Mouse (Mus musculus) liver, embryonic 16.5 days (tissue): ENCODE measurements at regions not wholly inside any gene's neighbourhood (a gene's known extent, or its start where the extent isn't known, plus 50 kb on each side); places are given as distances from the start of the nearest gene placed in this dataset.

Experiments used
- ATAC-seq: fragments of 200-750 bp; cut with Nextera tagmentation; 2 replicates; pipeline ENCODE4 v1.8.0; 2017; ENCODE audit warnings: low read depth, mild to moderate bottlenecking, moderate number of reproducible peaks, moderate library complexity
- H3K27ac ChIP-seq: fragments of 300-500 bp; sonication (generic); 2 replicates; pipeline ENCODE4 v1.5.1; 2014; ENCODE audit warnings: mild to moderate bottlenecking, low read length
- H3K27me3 ChIP-seq: fragments of 300-500 bp; sonication (generic); 2 replicates; pipeline ENCODE4 v1.6.1; 2014; ENCODE audit warnings: low read depth, low read length, mixed read lengths; ENCODE audit not compliant: control insufficient read depth, insufficient read depth
- H3K36me3 ChIP-seq: fragments of 300-500 bp; sonication (generic); 2 replicates; pipeline ENCODE4 v1.6.1; 2014; ENCODE audit warnings: mild to moderate bottlenecking; ENCODE audit not compliant: control insufficient read depth, insufficient read depth
- H3K4me1 ChIP-seq: fragments of 300-500 bp; sonication (generic); 2 replicates; pipeline ENCODE4 v1.6.1; 2014; ENCODE audit warnings: low read depth, low read length, mixed read lengths; ENCODE audit not compliant: control insufficient read depth
- H3K4me2 ChIP-seq: fragments of 300-500 bp; sonication (generic); 2 replicates; pipeline ENCODE4 v1.6.1; 2014; ENCODE audit warnings: low read depth, low read length, mixed read lengths
- H3K4me3 ChIP-seq: fragments of 300-500 bp; sonication (generic); 2 replicates; pipeline ENCODE4 v1.5.1; 2014; ENCODE audit warnings: low read depth, mild to moderate bottlenecking, low read length
- H3K9ac ChIP-seq: fragments of 300-500 bp; sonication (generic); 2 replicates; pipeline ENCODE4 v1.6.1; 2014; ENCODE audit warnings: low read depth, low read length
- H3K9me3 ChIP-seq: fragments of 300-500 bp; sonication (generic); replicated peaks from 2 replicates; pipeline ENCODE4 v1.6.1; 2016; ENCODE audit warnings: low read length; ENCODE audit not compliant: control insufficient read depth
- WGBS: fragments of 180-500 bp; shearing (Covaris S2); extraction: QIAGEN DNeasy Blood & Tissue Kit; methylation state at CpG from one replicate; pipeline ENCODE4 v1.1.7; 2014; ENCODE audit not compliant: insufficient replicate concordance; 5-methylcytosine and 5-hydroxymethylcytosine counted together

DNA sequence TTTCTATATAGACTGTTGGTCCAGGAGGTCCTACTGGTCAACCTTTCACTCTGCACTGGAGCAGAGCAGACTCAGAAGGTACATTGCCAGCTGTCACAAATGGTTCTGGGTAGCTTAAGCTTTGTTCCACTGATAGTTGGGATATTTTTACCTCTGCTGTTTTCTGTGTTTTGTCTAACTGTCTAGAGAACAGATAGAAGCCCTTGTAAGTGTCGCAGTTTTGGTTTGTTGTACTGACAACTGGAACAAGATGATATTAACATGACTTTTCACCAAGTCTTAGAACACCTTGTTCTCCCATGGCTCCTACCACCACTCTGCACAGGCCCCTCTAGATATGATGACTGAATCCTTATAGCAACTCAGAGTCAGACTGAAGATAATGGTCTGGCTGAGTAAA, 199.9 kb upstream of the Trib2 start:
- no peak overlapping the region for H3K9ac ChIP-seq
- 32% methylated on average over 1 of the region's 1 CpGs for WGBS
- H3K36me3 ChIP-seq = no peaks in the 10 kb centered on the region

DNA sequence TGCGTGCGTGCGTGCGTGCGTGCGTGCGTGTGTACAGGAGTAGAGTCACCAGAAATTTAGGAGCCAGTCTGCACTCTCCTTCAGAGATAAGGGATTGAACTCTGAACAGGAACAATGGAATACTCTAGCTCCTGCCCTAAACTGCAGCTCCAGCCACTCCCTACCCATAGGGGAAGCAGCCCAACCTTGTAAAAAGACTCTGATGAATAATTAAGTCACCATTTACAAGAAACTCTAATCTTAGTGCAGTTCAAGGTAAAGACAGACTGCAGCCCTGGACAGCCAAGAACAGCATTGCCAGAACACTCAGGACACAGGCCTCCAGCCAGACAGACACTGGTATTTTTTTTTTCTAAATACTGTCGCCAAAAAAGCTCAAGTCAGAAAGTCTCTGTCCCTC, 198.9 kb upstream of the Trib2 start:
- Histone ChIP-seq H3K9me3 (no peaks in the 10 kb centered on the region), H3K27me3 (no peaks in the 10 kb centered on the region), H3K36me3 (no peaks in the 10 kb centered on the region), H3K4me3 (no peak overlapping the region), H3K4me2 (no peak overlapping the region), H3K27ac (no peak overlapping the region), H3K4me1 (no peaks in the 10 kb centered on the region), H3K9ac (no peak overlapping the region)
- 85% methylated on average over 5 of the region's 8 CpGs for WGBS
- ATAC-seq = no peak

More for the DNA sequence above, 199.9 kb upstream of the Trib2 start:
- H3K4me1 ChIP-seq = no peaks in the 10 kb centered on the region
- H3K4me3 ChIP-seq = no peak overlapping the region
- no peaks in the 10 kb centered on the region for H3K27me3 ChIP-seq
- no peak for ATAC-seq
- H3K9me3 ChIP-seq = no peaks in the 10 kb centered on the region
- H3K27ac ChIP-seq = no peak overlapping the region
- no peak overlapping the region for H3K4me2 ChIP-seq

DNA sequence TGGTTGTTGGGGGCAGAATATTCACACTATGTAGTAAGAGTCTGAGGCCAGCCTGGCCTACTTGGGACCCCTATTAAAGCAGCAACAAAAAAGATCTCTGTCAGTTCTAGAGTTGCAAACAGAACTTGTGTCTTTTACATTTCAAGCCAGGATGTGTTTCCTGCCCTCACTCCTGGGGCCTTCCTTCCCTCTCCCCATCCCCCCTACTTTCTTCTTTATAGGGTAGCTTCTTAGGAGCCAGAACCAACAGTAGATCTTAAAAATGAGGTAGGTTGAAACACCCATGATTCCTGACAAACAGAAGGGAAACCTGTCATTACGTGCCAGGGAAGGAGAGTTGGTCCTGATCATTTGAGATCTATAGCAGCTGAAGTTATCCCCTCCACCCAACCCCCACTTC, 198.0 kb upstream of the Trib2 start:
- Histone ChIP-seq H3K9ac (no peak overlapping the region), H3K4me1 (no peaks in the 10 kb centered on the region; the same call in 1 of the 2 replicates), H3K27me3 (no peaks in the 10 kb centered on the region), H3K4me2 (no peak overlapping the region), H3K9me3 (no peaks in the 10 kb centered on the region), H3K4me3 (no peak overlapping the region), H3K27ac (no peak overlapping the region), H3K36me3 (no peaks in the 10 kb centered on the region)
- 55% methylated on average over 1 of the region's 1 CpGs for WGBS
- no peak for ATAC-seq

DNA sequence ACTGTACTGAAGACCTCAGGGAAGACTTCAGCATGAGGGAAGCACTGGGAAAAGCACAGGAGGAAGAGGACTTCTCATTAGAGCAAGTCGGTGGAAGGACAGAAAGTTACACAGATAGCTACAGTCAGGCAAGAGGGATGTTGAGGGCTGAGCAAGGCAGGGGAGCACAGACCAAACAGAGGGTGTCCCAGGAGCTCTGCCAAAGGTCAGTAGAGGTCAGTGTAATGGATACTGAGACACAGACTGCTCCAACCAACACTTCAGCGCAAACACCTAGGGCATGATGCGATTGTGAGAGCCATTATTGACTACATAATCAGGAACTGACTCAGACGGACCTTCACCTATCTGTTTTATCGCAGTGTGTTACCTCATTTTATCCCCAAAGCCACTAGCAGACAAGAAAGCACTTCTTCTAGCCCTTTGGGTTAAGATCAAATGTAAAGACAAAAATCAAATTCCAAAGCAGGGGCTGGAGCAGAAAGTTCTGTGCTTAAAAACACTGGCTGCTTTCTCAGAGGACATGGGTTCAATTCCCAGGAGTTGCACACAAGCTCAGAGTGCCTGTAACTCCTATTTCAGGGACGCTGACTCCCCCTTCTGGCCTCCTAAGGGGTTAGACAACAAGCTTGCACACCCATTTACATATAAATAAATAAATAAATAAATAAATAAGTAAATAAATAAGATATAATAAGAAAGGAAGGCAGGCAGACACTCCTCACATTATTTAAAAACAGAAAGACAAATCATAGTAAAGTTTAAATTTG, 197.3 kb upstream of the Trib2 start:
- no peak overlapping the region for H3K4me2 ChIP-seq
- no peaks in the 10 kb centered on the region for H3K27me3 ChIP-seq
- H3K4me3 ChIP-seq = no peak overlapping the region
- H3K4me1 ChIP-seq = peaks cover 3% of the 10 kb centered on the region
- no peak overlapping the region for H3K9ac ChIP-seq
- 61% methylated on average over 6 of the region's 6 CpGs for whole genome bisulfite sequencing
- no peak for ATAC-seq
- no peak overlapping the region for H3K27ac ChIP-seq
- H3K9me3 ChIP-seq = no peaks in the 10 kb centered on the region
- H3K36me3 ChIP-seq = no peaks in the 10 kb centered on the region

DNA sequence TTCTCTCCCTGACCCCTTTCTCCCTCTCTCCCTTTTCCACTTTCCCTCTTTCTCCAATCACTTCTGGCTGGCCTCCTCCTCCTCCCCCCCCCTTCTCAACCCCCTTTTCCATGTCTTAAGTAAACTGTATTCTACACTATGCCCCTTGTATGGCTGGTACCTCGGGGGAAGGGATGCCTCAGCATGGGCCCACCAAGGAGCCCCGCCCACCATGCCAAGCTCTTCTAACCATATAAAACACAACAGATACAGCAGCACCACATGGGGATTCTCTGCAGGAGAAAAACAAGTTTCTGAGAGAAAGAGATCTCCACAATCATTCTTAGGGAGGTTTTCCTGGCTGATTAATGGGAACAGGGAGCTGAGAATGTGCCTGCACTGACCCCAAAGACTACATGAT, 196.6 kb upstream of the Trib2 start:
- no peak overlapping the region for H3K4me3 ChIP-seq
- no peaks in the 10 kb centered on the region for H3K36me3 ChIP-seq
- H3K9me3 ChIP-seq = no peaks in the 10 kb centered on the region
- ATAC-seq = no peak
- H3K4me2 ChIP-seq = no peak overlapping the region
- no peak overlapping the region for H3K27ac ChIP-seq
- H3K27me3 ChIP-seq = no peaks in the 10 kb centered on the region
- 50% methylated on average over 2 of the region's 2 CpGs for WGBS
- no peak overlapping the region for H3K9ac ChIP-seq
- H3K4me1 ChIP-seq = peaks cover 7% of the 10 kb centered on the region

DNA sequence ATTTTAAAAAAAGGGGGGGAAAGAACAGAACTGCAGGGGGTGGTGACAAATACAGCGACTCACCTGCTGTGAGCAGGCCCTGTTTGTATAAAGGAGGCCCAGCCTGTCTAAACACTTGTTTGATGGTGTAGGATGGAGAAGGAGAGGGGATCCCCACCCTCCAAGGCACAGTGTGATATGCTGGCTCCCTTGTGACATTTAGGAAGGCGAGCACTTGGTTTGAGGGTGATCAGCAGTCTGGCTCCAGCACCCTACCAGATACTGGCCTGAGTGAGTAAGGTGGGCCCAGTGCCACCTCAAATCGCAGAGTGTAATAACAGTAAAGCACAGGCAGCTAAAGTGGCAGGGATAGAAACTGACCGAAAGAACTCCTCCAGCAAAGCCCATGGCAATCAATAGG, 195.4 kb upstream of the Trib2 start:
- Histone ChIP-seq H3K4me1 (peaks cover 7% of the 10 kb centered on the region), H3K36me3 (no peaks in the 10 kb centered on the region), H3K4me3 (no peak overlapping the region), H3K4me2 (no peak overlapping the region), H3K9me3 (no peaks in the 10 kb centered on the region), H3K27ac (no peak overlapping the region), H3K9ac (no peak overlapping the region), H3K27me3 (no peaks in the 10 kb centered on the region)
- ATAC-seq = no peak
- 65% methylated on average over 4 of the region's 4 CpGs for WGBS

DNA sequence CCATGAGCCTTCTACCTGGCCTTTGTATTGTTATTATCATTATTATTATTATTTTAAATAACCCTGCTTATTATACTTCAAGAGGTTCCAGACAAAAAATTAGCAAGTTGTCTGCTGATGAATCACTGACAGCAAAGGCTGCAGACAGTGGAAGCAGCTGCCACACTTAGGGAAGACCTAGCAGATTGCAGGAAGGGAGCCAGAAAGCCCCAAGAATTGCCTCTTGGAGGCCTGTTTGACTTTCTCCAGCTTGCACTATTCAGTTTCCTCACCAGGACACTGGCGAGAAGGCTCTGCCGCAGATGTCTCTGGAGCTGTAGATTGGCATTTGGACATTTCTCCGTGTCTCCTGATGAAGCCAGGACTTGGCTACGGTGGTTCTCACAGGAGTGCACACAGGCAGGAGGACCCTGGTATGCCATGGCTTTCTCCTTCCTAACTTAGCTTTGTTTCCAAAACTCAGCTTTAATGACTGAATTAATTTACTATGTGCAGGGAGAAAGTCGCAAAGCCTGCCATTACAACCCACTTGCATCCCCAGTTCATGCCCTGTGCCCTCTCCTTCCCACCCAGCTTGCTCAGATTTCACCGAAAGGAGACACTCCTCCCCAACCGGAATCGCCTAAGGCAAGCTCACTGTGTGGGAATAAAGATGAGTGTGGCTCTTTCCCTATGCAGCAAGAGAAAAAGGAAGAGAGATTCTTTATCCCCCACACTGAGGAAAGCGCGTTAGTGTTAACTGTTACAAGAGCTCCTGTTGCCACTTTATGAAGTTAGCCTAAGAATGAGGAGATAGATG, 193.3 kb upstream of the Trib2 start:
- no peak for ATAC-seq
- 74% methylated on average over 10 of the region's 10 CpGs for WGBS
- Histone ChIP-seq H3K27ac (no peak overlapping the region), H3K27me3 (no peaks in the 10 kb centered on the region), H3K4me1 (peaks cover 7% of the 10 kb centered on the region), H3K4me3 (no peak overlapping the region), H3K9me3 (no peaks in the 10 kb centered on the region), H3K4me2 (no peak overlapping the region), H3K36me3 (no peaks in the 10 kb centered on the region), H3K9ac (no peak overlapping the region)

DNA sequence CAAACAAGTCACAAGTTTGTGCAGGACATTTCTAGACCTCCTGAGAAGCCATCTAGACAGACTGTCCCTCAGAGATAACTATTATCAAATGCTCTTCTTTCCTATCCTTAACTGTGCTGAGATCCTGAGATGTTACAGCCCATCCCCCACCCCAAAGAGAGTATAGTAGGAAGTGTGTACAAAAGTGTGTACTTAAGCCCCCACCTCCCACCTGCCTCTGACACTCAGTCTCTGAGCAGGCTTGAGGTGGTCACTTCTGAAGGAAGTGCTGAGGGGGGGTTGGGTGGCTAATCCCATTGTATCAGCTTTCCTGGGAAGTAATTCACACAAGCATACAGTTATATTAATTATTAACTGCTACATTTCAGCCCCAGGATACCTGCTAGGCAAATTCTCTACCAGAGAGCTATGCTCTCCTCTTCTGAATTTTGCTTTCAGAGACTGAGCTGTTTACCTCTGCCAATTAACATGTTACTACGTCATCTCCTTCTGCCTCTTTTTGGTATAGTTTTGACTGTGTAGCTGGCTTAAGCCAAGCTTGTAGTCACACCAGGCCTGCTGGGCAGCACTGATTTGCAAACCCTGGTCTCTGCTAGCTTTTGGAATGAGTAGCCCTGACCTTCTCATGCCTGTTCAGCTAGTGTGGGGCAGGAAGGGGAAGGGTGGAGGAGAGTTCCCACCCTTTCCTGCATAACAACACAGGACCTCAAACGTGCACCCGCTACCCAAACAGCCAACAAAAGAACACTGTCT, 192.2 kb upstream of the Trib2 start:
- H3K4me2 ChIP-seq = no peak overlapping the region
- H3K9ac ChIP-seq = no peak overlapping the region
- peaks cover 7% of the 10 kb centered on the region for H3K4me1 ChIP-seq
- H3K4me3 ChIP-seq = no peak overlapping the region
- no peak overlapping the region for H3K27ac ChIP-seq
- peak; percentile 72 for ATAC-seq
- 12% methylated on average over 3 of the region's 3 CpGs for WGBS
- H3K27me3 ChIP-seq = no peaks in the 10 kb centered on the region
- no peaks in the 10 kb centered on the region for H3K36me3 ChIP-seq
- no peaks in the 10 kb centered on the region for H3K9me3 ChIP-seq

DNA sequence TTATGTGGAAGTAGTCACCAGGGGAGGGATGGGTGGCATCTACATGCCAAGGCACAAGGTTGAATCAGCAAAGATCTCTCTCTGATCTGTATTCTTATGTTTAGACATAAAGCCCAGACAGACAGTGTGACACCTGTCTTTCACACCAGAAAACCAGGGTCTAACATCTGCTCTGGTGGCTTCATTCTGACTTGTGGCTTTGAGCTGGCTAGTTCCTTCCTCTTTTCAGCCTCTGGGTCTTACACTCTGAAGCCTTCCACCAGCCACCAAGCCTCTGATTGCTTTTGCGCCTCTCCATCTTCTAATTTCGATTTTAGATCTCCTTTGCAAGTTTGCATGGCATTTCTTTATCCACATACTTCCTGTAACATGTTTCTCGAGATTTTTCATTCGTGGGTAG, 191.5 kb upstream of the Trib2 start:
- Histone ChIP-seq H3K4me3 (no peak overlapping the region), H3K9me3 (no peaks in the 10 kb centered on the region), H3K27ac (no peak overlapping the region), H3K27me3 (no peaks in the 10 kb centered on the region), H3K9ac (no peak overlapping the region), H3K4me1 (peaks cover 7% of the 10 kb centered on the region), H3K4me2 (no peak overlapping the region), H3K36me3 (no peaks in the 10 kb centered on the region)
- no peak for ATAC-seq
- WGBS = 7% methylated on average over 4 of the region's 4 CpGs
